Mouse (Mus musculus) midbrain, embryonic 10.5 days (tissue): Measurements from ENCODE around the gene Nup133. TPM values are rescaled to one million over a fixed set of nuclear protein-coding genes. Genes with fewer than 3 reads are reported as not detected.

ENCODE experiments used
- DNase-seq: peaks from one replicate; pipeline ENCODE4 v3.0.0-alpha.2; 2017; ENCODE audit warnings: low spot score
- H3K27ac ChIP-seq: fragments of 300-500 bp; sonication (generic); replicated peaks from 2 replicates; pipeline ENCODE4 v1.5.1; 2016; ENCODE audit warnings: mild to moderate bottlenecking
- H3K27me3 ChIP-seq: fragments of 300-500 bp; sonication (generic); 2 replicates; pipeline ENCODE4 v1.6.1; 2016; ENCODE audit warnings: low read depth, mild to moderate bottlenecking; ENCODE audit not compliant: poor library complexity, severe bottlenecking
- H3K36me3 ChIP-seq: fragments of 300-500 bp; sonication (generic); 2 replicates; pipeline ENCODE4 v1.6.1; 2016; ENCODE audit warnings: mild to moderate bottlenecking, moderate library complexity
- H3K4me1 ChIP-seq: fragments of 300-500 bp; sonication (generic); 2 replicates; pipeline ENCODE4 v1.6.1; 2016
- H3K4me3 ChIP-seq: fragments of 300-500 bp; sonication (generic); 2 replicates; pipeline ENCODE4 v1.5.1; 2016; ENCODE audit warnings: mild to moderate bottlenecking, moderate library complexity
- H3K9me3 ChIP-seq: fragments of 300-500 bp; sonication (generic); replicated peaks from 2 replicates; pipeline ENCODE4 v1.6.1; 2016; ENCODE audit warnings: mild to moderate bottlenecking
- WGBS: fragments of 180-500 bp; shearing (Covaris S2); methylation state at CpG from one replicate; pipeline ENCODE4 v1.1.7; 2016; 5-methylcytosine and 5-hydroxymethylcytosine counted together
- polyA plus RNA-seq: library from polyadenylated mRNA; unstranded; fragments of >200 nt; fragmentation: Nextera tagmentation; extraction: Ambion mirVana; gene quantifications from 2 replicates; pipeline ENCODE4 v1.2.1, GENCODE M21; 2016

Nup133 gene
- polyA plus RNA-seq, 1 experiment from 2014 or later, result 54.5 TPM

GRCm38 (mm10) chr8:123854733-123855475 is 94.2 kb downstream of the Nup133 start:
- Histone ChIP-seq H3K9me3 (peaks cover 6% of the 10 kb centered on the region; the same call in 1 of the 2 replicates), H3K27ac (no peak overlapping the region), H3K27me3 (peaks cover 2% of the 10 kb centered on the region), H3K4me3 (no peak overlapping the region), H3K36me3 (0 out of 2 replicates have a peak, but pooled peaks cover 8% of the 10 kb centered on the region), H3K4me1 (peaks cover 19% of the 10 kb centered on the region)
- WGBS, result 89% methylated on average over 9 of the region's 9 CpGs
- no peak for DNase-seq

- H3K9me3 ChIP-seq, result peaks cover 6% of the 10 kb centered on the region; the same call in 1 of the 2 replicates
- 93% methylated on average over 1 of the region's 1 CpGs for WGBS
- H3K36me3 ChIP-seq, result 0 out of 2 replicates have a peak, but pooled peaks cover 8% of the 10 kb centered on the region
- no peak for DNase-seq
- no peak overlapping the region for H3K27ac ChIP-seq
- H3K4me1 ChIP-seq, result peaks cover 16% of the 10 kb centered on the region
- H3K27me3 ChIP-seq, result no peaks in the 10 kb centered on the region
- H3K4me3 ChIP-seq, result no peak overlapping the region
These were observed 94.8 kb downstream of the Nup133 start for GRCm38 (mm10) chr8:123854252-123854651.

GRCm38 (mm10) chr8:123851590-123851989 is 97.5 kb downstream of the Nup133 start:
- H3K27ac ChIP-seq, result no peak overlapping the region
- H3K4me1 ChIP-seq, result 0 out of 2 replicates have a peak, but pooled peaks cover 2% of the 10 kb centered on the region
- 76% methylated on average over 5 of the region's 5 CpGs for WGBS
- H3K4me3 ChIP-seq, result no peak overlapping the region
- H3K27me3 ChIP-seq, result no peaks in the 10 kb centered on the region
- H3K9me3 ChIP-seq, result peaks cover 6% of the 10 kb centered on the region; the same call in 1 of the 2 replicates
- H3K36me3 ChIP-seq, result 0 out of 2 replicates have a peak, but pooled peaks cover 8% of the 10 kb centered on the region
- no peak for DNase-seq

GRCm38 (mm10) chr8:123849352-123849751 is 99.7 kb downstream of the Nup133 start:
- 89% methylated on average over 4 of the region's 4 CpGs for WGBS
- H3K4me3 ChIP-seq, result no peak overlapping the region
- no peak for DNase-seq
- H3K9me3 ChIP-seq, result no peaks in the 10 kb centered on the region
- H3K36me3 ChIP-seq, result peaks cover 10% of the 10 kb centered on the region
- no peaks in the 10 kb centered on the region for H3K27me3 ChIP-seq
- no peaks in the 10 kb centered on the region for H3K4me1 ChIP-seq
- no peak overlapping the region for H3K27ac ChIP-seq

- Histone ChIP-seq H3K4me3 (no peak overlapping the region), H3K9me3 (no peaks in the 10 kb centered on the region), H3K27me3 (no peaks in the 10 kb centered on the region), H3K36me3 (peaks cover 20% of the 10 kb centered on the region), H3K4me1 (no peaks in the 10 kb centered on the region), H3K27ac (no peak overlapping the region; the same call in 1 of the 2 replicates)
- no peak for DNase-seq
- WGBS, result 79% methylated on average over 3 of the region's 3 CpGs
These were observed 101.5 kb downstream of the Nup133 start for GRCm38 (mm10) chr8:123847546-123847945.

Other genes with a start within 250 kb of the Nup133 start
- gene Rab4a, start 143.3 kb downstream of the Nup133 start, polyA plus RNA-seq, result 67.6 and 71.0 TPM in 2 replicates
- gene Ccsap, start 89.1 kb downstream of the Nup133 start, polyA plus RNA-seq, result 7.8 and 8.6 TPM in 2 replicates
- 0.23 and 0.87 TPM in 2 replicates for gene Acta1, start 54.5 kb downstream of the Nup133 start, polyA plus RNA-seq
- 18.5 and 19.3 TPM in 2 replicates for gene Abcb10, start 33.9 kb upstream of the Nup133 start, polyA plus RNA-seq
- gene Taf5l, start 72.1 kb upstream of the Nup133 start, polyA plus RNA-seq, result 39.5 and 41.6 TPM in 2 replicates
- 6.7 and 7.1 TPM in 2 replicates for gene Urb2, start 72.2 kb upstream of the Nup133 start, polyA plus RNA-seq